Mouse (Mus musculus) skeletal muscle tissue, postnatal 0 days (tissue): ENCODE results near the gene Snap47. TPM values are rescaled to one million over a fixed set of nuclear protein-coding genes. Genes with fewer than 3 reads are reported as not detected.

Experiments used
- polyA plus RNA-seq: library from polyadenylated mRNA; unstranded; fragments of >200 nt; fragmentation: Nextera tagmentation; extraction: Ambion mirVana; gene quantifications from 2 replicates; pipeline ENCODE4 v1.2.1, GENCODE M21; 2015

Snap47 gene
- 46.2 and 48.9 TPM in 2 replicates for polyA plus RNA-seq

GRCm38 (mm10) chr11:59451086-59451485, at the start of gene Snap47:
TSS of gene Snap47 (minus strand) at chr11:59451186.

GRCm38 (mm10) chr11:59472326-59472677, 21.3 kb upstream of the Snap47 start, which contains the start of gene Zfp867:
TSS of gene Zfp867 (minus strand) at chr11:59472474.

GRCm38 (mm10) chr11:59449741-59450229, 1.2 kb downstream of the Snap47 start, which contains the start of gene Jmjd4:
TSS of gene Jmjd4 (plus strand) at chr11:59450045.

GRCm38 (mm10) chr11:59375475-59375874, 75.5 kb downstream of the Snap47 start, which contains the start of gene Prss38:
TSS of gene Prss38 (minus strand) at chr11:59375657.

Other genes starting within 250 kb of the Snap47 start
- 95.2 and 96.2 TPM in 2 replicates for gene Mrpl55, start 248.7 kb downstream of the Snap47 start, polyA plus RNA-seq
- gene 2310033P09Rik, start 242.9 kb downstream of the Snap47 start, polyA plus RNA-seq, result 10.5 and 13.2 TPM in 2 replicates
- 305 and 358 TPM in 2 replicates for gene Arf1, start 222.9 kb downstream of the Snap47 start, polyA plus RNA-seq
- gene Wnt3a, start 160.4 kb downstream of the Snap47 start, polyA plus RNA-seq, result not detected in 2 replicates
- gene Wnt9a, start 144.3 kb downstream of the Snap47 start, polyA plus RNA-seq, result 10.2 and 13.9 TPM in 2 replicates
- gene Prss38, start 75.5 kb downstream of the Snap47 start, polyA plus RNA-seq, result not detected in 2 replicates
- gene Jmjd4, start 1.1 kb downstream of the Snap47 start, polyA plus RNA-seq, result 7.4 and 8.3 TPM in 2 replicates
- gene Zfp867, start 21.3 kb upstream of the Snap47 start, polyA plus RNA-seq, result 4.9 and 6.6 TPM in 2 replicates
- 7.9 and 8.9 TPM in 2 replicates for gene Zkscan17, start 75.6 kb upstream of the Snap47 start, polyA plus RNA-seq
- 0.08 and 0.61 TPM in 2 replicates for gene Nlrp3, start 90.4 kb upstream of the Snap47 start, polyA plus RNA-seq
- 0.13 TPM in 1 of 2 replicates, not detected in the other for gene Olfr222, start 125.0 kb upstream of the Snap47 start, polyA plus RNA-seq
- gene Olfr223, start 142.1 kb upstream of the Snap47 start, polyA plus RNA-seq, result not detected in 2 replicates
- 41.8 and 44.5 TPM in 2 replicates for gene Mprip, start 210.1 kb upstream of the Snap47 start, polyA plus RNA-seq